Mouse (Mus musculus) heart, postnatal 10 days (tissue): Measurements from ENCODE around the gene Atp10a. TPM values are rescaled to one million over a fixed set of nuclear protein-coding genes. Genes with fewer than 3 reads are reported as not detected.
"Not testable (repeated sequence)": the region's sequence is repeated elsewhere in the genome, so short reads cannot be mapped to it uniquely, and the experiment has no call there.

Source experiments
- DNase-seq, 2 experiments: peaks; one replicate each; pipeline ENCODE4 v3.0.0; 2021
- intact Hi-C: fragments of 180-260 bp; cut with DNase I; formaldehyde crosslinking; loops from one replicate; pipeline ENCODE4 v1.15.1; 2025
- total RNA-seq, 2 experiments: library from RNA; stranded (reverse); gene quantifications; 2 replicates each; pipeline ENCODE4 v1.2.3; 2021

Gene Atp10a
- total RNA-seq, 2 experiments from 2014 or later: 2.4 TPM

DNA sequence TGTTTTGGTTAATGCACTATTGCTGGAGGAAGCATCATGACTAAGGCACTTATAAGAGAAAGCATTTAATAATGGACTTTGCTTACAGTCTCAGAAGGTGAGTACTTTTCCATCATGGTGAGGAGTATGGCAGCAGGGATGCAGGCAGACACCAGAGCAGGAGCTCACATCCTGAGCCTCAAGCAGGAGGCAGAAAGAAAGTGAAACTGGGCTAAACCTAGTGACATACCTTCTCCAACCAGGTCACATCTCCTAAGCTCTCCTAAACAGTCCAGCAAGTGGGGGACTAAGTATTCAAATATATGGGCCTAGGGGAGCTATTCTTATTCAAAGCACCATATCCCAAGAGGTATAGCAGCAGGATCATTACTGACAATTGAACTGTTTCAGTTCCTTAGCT, 123.2 kb downstream of the Atp10a start:
- intact Hi-C loops: loop anchor here (10.0 kb wide), 1 partner anchor 194 kb away; no protein-coding TSS in a partner anchor
- no peak for DNase-seq

DNA sequence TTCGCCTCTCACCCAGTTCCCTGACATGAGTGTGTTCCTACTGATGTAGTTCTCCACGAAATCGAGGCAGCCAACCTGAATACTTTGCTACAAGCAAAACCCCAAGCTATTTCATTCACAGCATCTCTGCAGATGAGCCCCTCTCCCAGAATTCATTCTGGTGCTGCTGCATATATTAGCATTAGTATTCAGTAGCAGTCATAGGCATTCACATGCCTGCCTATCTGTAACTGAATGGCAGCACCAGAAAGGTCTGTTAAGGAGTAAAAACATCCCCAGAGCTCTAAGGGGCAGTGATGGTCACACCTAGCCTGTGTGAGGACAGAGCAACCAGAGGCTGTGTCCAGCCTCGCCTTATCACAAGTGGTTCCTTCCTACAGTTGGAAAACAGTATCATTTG, 131.0 kb downstream of the Atp10a start:
- intact Hi-C loops: no loop called here
- no peak for DNase-seq

DNA sequence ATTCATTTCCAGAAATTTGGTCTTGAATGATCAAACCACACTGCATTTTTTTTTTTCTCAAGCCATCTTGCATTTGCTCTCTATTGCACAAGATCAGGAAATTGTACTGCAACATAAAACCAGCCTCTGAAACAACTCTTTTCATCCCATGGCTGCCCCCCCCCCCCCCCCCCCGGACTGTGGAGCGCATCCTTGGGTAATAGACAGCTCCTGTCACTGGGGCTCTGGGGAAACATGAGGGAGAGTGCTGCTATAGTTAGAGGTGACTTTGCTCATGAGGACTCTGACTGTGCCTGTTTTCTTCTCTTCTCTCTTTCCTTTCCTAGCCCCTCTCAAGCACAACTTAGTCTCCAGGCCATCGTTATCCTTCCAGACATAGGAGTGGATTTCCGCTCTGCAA, 131.6 kb downstream of the Atp10a start:
- intact Hi-C loops: no loop called here
- no peak for DNase-seq

DNA sequence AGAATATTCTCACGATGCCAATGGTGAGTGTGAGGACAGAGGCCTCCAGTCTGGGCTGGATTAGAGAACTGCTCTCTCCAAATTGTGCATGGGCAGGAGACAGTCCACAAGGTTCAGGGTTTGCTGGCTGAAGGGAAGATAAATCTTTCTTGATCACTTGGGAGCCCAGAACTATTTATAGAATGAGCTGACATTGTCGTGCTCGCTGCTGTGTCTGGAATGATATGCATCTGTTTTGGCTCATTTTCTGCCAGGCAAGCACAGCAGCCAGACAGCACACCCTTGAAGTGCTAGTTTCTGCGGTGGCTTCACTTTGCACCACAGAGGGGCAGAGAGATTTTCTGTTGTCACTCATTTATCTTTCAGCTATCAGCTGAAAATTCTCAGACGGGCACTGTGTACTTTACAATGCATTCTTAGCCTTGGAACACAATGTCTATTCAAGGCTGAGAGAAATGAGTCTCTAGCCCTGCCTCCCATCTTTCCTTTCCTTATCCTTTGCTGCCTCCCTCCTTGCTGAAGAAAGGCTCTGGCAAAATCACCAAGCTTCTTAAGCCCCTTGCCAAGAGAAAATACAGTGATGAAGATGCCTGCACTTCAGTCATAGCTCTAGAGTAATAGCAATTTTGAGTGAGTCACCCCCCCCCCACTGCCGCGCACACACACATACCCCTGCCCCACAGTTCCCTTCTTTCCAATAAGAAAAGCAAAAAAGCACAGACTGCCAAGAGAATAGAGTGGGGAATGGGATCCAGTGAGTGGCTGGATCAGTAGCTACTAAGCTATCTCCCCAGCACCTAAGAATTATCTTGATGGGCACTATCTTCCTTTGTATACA, 132.7 kb downstream of the Atp10a start:
- intact Hi-C loops: no loop called here
- peak; percentile 45 to 52 for DNase-seq

DNA sequence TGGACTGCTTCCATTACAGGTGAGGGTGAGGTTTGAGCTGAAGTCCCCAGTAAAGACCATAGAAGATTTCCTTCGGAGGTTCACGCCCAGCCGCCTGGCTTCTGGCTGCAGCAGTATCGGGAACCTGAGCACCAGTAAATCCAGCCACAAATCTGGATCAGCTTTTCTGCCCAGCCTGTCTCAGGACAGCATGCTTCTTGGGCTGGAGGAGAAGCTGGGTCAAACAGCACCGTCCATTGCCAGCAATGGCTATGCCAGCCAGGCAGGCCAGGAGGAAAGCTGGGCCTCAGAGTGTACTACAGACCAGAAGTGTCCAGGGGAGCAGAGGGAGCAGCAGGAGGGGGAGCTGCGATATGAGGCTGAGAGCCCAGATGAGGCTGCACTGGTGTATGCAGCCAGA, 141.3 kb downstream of the Atp10a start:
- DNase-seq: no peak
- intact Hi-C loops: no loop called here

DNA sequence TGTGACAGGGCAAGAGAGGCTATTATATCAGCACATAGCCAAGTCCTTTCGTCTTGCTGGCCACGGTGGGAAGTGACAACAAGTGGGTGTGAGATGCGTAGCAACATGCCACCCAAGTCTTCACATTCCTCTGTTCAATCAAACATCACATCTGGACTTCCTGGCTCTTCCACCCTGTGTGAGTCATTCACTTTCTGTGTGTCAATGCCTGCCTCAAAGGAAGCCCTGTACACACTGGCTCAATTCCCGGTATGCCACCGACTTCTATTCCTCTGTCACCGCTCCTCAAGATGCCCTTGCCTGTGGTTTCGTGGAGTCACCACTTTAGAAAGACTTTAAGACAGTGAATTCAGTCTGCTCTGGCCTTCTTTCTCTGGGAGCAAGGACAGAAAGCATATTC, 144.9 kb downstream of the Atp10a start:
- intact Hi-C loops: no loop called here
- peak in 1 of 2 experiments; percentile 17 for DNase-seq

DNA sequence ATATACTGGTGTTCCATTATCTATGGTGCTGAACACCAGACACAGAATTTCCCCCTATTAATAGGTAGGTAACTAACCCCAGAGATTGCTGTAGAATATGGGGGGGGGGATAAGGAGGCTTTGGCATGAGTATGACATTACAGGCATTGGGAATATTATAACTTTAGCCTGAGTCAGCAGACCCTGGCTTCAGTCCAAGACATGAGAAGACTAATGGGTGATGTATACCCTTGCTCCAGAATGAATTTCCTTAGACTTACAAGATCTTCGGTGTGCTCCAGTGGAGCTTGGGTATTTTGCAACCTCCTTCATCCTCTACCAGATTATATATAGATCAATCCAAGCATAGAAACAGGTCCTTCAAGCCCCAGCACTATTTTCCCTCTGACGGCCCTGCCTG, 145.8 kb downstream of the Atp10a start:
- no peak for DNase-seq
- intact Hi-C loops: no loop called here

DNA sequence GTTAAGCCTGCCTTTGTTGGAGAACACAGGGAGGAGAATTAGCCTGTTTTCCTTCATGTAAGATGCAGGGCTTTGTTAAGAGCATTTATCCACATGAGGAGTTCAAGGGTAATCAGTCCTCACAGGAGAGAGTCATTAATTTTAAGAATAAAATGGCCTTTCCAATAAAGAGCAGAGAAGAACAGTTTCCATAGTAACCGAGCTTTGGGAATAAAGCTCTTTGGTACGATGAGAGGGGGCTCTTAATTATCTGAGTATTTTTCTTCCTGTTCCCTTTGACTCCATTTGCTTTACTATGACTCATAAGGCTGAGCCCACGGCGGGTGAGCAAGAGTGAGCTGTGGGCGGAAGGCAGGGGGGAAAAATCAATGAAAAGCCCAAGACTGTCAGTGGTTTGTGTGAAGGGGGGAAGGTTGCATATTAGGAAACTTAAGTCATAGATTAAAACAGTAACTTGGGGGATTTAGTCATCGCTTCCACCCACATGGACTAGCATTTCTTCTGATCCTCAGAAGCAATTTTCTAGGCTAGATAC, 166.2 kb downstream of the Atp10a start:
- intact Hi-C loops: no loop called here
- no peak for DNase-seq

DNA sequence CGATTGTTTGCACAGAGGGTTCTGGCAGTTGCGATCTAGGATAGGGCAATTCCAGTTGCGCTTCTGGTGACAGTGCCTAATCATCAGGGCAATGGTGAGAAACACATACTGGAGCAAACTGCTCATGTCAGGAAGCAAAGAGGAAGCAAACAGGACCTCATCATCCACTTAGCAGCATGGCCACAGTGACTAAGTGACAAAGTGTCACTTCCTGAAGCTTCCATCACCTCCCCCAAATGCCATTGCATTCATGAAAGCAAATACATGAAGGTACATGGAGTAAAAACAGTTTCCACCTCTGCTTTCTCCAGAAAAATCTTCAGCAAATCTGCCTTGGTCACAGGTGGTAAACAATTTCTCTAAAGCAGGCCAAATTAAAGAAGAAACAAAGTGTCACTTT, 168.7 kb downstream of the Atp10a start:
- no peak for DNase-seq
- intact Hi-C loops: no loop called here

DNA sequence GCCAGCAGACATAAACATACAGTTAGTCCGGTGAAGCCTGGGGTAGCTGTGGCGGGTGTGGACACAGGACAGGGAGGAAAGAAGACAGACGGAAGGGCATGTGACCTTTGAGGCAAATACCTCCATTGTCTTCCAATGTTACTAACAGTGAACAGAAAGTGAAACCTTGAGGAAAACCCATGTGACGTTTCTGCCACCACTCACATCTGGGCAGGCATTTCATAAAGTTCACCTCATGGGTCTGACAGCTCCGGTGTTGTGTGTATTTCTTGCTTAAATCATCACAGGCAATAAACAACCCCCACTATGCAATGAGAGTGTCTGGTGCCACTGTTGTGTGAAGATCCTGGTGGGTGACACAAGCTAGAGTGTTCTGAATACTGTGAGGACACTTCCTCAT, 173.1 kb downstream of the Atp10a start:
- intact Hi-C loops: no loop called here
- DNase-seq: no peak

DNA sequence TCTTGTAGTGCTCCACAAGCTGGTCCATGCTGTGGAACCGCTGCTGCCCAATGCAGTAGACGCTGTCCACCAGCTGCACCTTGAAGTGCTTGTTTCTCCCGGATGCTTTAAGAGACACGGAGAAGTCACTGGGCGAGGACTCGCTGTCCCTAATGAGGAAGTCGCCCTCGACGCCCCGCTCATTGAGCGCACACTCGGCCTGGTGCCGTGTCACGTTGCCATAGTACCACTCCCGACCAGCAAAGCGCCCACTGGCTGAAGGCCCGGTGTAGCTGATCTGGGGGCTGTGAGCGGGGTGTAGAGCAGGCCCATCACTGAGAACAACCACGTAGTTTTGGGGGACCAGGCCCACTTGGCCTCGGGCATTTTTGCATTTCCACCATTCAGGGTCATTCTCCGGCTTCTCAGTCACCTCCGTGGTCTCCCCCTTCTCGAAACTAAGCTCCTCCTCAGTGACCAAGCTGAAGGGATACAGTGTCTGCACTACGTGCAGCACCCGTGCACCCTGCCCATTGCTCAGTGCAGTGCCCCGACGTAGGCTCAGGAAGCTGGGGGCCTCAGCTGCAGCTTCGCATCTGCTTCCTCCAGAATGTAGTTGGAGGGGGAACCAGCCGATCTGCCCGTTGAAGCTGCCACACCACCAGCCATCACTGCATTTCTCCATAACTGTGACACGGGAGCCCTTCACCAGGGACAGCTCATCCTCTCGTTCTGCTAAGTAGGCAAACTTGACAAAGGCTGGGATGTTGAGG, 181.1 kb downstream of the Atp10a start:
- intact Hi-C loops, DNase-seq: not testable (repeated sequence)

DNA sequence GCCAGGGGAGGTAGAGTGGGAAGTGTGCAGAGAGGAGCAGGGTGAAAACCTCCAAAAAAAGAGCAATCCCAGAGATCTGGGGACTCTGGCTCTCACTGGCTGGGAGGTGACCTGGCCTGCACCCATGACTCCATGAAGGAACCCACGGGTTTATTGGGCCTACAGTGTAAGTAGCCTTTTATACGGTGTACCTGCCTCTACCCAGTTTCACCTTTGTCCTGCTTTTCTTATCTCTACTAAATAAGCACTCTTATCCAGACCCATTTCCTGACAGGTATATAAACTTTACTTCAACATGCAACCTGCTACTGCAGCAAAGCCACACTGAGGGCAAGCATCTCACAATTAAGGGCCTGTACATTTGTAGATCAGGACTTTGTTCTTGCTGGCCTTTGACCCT, 184.4 kb downstream of the Atp10a start:
- intact Hi-C loops: no loop called here
- DNase-seq: no peak

DNA sequence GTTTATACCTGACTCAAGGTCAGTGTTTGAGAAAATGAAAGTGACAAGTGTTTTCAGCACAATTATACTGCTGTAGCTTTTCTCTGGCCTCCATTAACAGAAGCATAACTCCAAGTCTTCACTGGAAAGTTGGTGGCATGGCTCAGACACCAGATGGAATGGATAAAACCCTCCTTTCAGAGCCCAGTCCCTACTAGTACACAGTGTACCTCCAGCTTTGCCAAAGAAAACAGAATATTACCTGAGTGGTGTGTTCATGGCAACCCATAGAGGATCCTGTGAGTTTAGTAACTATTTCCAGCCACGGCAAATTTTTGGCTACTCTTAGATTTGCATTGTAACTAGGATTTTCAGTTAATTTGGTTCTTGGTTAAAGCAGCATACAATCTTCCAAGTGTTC, 185.1 kb downstream of the Atp10a start:
- intact Hi-C loops: no loop called here
- DNase-seq: no peak

DNA sequence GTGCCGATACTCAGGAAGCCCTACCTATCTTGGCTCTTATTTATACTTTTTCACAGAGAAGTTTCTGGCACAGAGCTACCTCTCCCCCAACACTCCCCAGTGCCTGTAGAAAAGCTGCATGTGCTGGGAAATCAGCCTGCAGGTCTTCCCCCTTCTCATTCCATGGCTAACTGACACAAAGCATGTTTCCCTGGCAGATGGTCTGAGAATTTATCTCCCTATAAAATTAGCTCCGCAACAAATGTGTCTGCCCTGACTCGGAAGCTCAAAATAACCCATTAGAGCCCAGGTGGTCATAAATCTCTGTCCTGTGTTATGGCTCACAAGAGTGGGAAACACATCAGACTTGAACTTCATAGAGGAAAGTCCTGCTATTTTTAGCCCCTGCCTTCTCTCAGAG, 186.9 kb downstream of the Atp10a start:
- intact Hi-C loops: no loop called here
- DNase-seq: peak; percentile 27 to 36

DNA sequence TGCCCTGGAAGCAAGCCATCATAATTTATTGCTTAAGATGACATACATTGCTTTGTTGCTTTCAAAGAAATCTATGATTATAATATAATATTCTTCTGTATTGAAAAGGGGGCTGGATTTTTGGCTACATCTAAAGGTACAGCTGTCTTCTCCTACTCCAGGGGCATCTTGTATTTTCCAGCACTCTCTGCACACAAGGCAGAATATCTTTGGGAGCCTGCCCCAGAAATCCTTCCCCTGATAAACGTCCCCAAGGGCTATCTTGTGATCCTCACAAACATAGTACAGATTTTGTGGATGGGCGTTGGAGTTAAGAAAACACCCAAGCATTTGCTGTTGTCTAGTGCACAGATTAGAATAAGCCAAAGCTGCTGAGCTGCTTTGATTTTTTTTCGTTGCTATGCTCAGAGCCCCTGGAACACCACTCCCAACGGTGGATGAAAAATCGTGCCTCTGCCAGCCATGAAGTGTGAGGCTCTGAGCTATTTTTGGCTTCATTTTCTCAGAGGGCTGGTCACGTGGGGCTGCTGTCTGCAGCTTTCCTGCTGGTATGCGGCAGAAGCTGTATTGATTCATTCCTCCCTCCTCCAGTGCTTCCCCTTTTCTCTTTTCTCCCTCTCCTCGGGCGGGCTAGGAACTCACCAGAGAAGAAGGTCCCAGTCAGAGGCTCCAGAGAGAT, 187.9 kb downstream of the Atp10a start:
- intact Hi-C loops: loop anchor here (2.0 kb wide), 1 partner anchor 77 kb away; no protein-coding TSS in a partner anchor
- peak; percentile 88 to 92 for DNase-seq

DNA sequence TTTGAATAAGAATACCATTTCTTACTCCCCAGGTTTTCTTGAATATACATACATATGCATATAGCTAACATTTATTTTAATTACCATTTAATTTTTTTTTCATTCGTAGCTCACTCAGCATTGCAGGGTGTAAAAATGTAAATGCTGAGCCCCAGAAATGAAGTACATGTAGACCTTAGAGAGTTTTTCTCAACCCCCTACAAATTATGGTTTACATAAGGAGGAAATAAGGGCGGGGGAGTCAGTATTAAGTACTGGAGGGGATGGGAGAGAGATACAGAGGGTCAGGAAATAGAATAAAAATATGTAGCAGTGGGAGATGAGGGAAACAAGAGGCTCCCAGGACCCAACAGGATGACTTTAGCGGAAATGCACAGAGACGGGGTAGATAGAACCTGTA, 188.5 kb downstream of the Atp10a start:
- no peak for DNase-seq
- intact Hi-C loops: loop anchor here (2.0 kb wide), 1 partner anchor 78 kb away; no protein-coding TSS in a partner anchor

DNA sequence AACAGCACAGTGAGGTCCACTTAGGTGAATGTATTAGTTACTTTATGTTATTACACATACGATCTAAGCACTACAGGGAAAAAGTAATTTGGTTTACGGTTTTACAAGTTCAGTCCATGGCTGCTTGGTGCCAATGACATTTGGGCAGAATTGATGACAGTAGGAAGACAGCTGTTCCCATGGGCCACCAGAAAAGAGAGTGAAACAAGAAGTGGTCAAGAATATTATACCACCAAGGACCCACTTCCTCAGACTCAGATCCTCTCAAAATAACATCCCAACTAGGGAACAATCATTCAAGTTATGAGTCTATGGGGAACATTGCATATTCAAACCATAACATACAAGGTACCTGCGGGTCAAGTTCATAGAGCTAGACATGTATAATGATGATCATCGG, 203.0 kb downstream of the Atp10a start:
- intact Hi-C loops: no loop called here

DNA sequence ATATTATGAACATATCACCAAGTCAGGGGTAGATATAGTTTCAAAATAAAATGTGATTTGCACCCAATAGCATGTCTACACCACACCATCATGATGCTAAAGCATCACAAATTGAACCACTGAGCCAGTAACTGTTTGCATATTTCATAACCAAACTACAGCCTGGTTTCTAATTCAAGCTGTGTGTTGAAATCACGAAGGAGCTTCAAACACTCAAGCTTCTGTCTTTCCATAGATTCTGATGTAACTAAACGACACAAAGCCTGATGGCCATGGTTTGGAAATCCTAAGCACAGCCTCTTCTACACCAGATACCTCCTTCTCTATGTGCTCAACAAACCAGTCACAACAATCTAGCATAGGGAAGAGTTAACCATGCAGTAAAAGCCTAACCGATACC, 207.2 kb downstream of the Atp10a start:
- intact Hi-C loops: no loop called here
- DNase-seq: no peak

More for the DNA sequence above, 203.0 kb downstream of the Atp10a start:
- DNase-seq: no peak

DNA sequence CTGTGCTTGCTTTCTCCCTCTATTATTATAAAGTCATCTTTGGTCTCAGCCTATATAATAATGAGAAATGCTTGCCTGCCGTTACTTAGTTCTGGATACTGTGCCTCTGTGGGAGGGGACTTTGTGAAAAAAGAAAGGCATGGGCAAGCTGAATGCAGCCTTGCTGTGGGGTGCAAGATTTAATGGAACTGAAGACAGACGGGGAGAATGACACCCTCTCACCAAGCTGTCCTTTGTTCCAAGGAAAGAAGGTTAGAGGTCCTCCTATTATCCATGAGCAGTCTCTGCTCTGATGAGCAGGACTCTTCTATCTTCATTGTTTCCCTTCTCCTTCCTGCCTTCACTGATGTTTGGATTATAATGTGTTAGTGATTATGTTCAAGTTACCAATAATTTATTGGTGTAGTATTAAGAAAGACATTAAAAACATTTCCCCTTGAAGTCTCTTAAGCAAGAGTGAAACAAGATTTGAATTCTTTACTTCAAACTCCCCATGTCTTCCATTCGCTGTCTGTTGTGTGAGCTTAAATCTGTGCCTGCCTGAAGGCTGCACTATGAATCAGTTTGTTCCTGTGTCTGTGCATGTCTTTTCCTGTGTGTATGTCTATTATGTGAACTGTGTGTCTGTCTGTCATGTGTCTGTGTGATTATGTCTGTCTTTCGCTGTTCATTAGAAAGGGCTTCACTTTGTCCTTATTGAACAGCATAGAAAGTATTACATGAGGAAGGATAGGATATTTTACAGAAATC, 211.1 kb downstream of the Atp10a start:
- DNase-seq: no peak

DNA sequence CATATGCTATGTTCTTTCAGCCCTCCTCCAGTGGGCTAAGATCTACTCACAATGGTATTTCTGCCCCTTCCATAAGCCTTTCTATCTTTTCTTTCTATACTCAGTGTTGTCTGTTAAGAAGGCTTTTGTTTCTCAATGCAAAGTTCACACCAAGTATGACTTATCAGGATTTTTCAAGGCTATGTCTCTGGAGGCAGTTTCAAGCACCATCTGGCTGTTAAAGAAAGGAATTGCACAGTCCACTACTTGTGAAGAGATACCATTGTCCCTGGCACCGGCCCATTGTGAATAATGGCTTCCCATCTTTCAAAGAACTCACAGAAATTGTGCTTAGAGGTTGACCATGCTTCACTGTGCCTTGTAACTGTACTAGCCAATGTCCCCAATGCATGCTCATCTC, 214.7 kb downstream of the Atp10a start:
- peak in 1 of 2 experiments; percentile 7 for DNase-seq
- intact Hi-C loops: loop anchor here (10.0 kb wide), 1 partner anchor 286 kb away; no protein-coding TSS in a partner anchor

More for the DNA sequence above, 211.1 kb downstream of the Atp10a start:
- intact Hi-C loops: no loop called here
